Mouse (Mus musculus) gastrocnemius, adult 2 months (tissue): ENCODE measurements around the gene 1700024P04Rik. TPM values are rescaled to one million over a fixed set of nuclear protein-coding genes. Genes with fewer than 3 reads are reported as not detected.

ENCODE experiments used
- DNase-seq: peaks from one replicate; pipeline ENCODE4 v3.0.0; 2022
- H3K27ac ChIP-seq: fragments of 200-600 bp; 2 replicates; pipeline ENCODE4 v1.8.1; 2022; ENCODE audit warnings: mild to moderate bottlenecking
- H3K4me3 ChIP-seq: fragments of 200-600 bp; 2 replicates; pipeline ENCODE4 v1.8.1; 2022; ENCODE audit warnings: mild to moderate bottlenecking, moderate library complexity
- CTCF ChIP-seq: fragments of 200-600 bp; IDR thresholded peaks from 2 replicates; pipeline ENCODE4 v1.8.1; 2022; ENCODE audit warnings: antibody characterized with exemption, mild to moderate bottlenecking, moderate library complexity
- intact Hi-C: fragments of 180-260 bp; cut with DNase I; formaldehyde crosslinking; loops from one replicate; pipeline ENCODE4 v1.15.1; 2025
- total RNA-seq, 2 experiments: library from RNA; stranded (reverse); gene quantifications; 2 replicates each; pipeline ENCODE4 v1.2.3; 2021

1700024P04Rik gene
- total RNA-seq, 2 experiments from 2014 or later, result not detected

DNA sequence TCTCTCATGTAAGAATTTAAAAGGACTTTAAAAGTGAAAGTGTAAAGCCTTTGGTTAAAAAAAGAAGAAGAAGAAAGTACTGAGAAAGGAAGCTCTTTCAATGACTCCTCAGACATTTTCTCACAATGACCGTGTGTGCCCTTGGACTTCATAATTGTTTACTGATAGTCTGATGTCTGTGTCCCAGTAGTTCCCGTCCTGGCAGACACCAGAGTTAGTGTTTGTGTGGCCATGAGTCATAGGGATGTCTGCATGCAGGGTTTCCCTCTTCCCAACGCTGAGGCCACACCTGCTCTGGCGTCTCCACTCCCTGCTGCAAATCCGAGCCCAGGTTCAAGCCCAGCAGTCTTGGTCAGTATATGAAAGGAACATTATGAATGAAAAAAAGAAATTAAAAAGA, 29.1 kb downstream of the 1700024P04Rik start:
- intact Hi-C loops, result no loop called here
- peak overlapping the region; percentile 43 for H3K27ac ChIP-seq
- H3K4me3 ChIP-seq, result no peak overlapping the region
- peak; percentile 43 for DNase-seq
- TF ChIP-seq CTCF, result no peak

GRCm38 (mm10) chr13:98953830-98954229, 30.5 kb downstream of the 1700024P04Rik start:
- no peak for TF ChIP-seq CTCF
- peak; percentile 38 for DNase-seq
- H3K4me3 ChIP-seq, result no peak overlapping the region
- H3K27ac ChIP-seq, result no peak overlapping the region; the same call in 1 of the 2 replicates
- intact Hi-C loops, result no loop called here

DNA sequence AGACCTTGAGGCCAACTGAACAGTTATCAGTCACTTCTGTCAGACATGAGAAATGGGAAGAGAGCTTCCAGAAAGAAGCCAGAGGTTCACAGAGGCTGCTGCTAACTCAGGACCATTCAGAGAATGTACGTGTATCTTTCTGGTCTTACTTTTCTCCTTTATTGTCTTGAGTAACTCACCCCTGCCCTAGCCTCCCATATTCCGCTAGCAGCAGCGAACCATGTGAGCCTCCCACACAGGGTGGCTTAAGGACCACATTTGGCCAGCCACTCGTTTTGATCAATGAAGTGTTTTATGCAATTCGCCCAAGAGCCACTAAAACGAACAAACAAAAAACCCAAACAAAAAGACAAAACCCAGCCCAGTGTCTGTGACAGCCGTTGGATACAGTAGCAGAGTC, 32.4 kb downstream of the 1700024P04Rik start:
- intact Hi-C loops, result no loop called here
- DNase-seq, result no peak
- no peak overlapping the region for H3K4me3 ChIP-seq
- no peak overlapping the region for H3K27ac ChIP-seq
- TF ChIP-seq CTCF, result no peak

- no peak overlapping the region for H3K27ac ChIP-seq
- intact Hi-C loops, result no loop called here
- no peak for TF ChIP-seq CTCF
- no peak overlapping the region for H3K4me3 ChIP-seq
- no peak for DNase-seq
Measured at GRCm38 (mm10) chr13:98948146-98948545, 36.2 kb downstream of the 1700024P04Rik start.

DNA sequence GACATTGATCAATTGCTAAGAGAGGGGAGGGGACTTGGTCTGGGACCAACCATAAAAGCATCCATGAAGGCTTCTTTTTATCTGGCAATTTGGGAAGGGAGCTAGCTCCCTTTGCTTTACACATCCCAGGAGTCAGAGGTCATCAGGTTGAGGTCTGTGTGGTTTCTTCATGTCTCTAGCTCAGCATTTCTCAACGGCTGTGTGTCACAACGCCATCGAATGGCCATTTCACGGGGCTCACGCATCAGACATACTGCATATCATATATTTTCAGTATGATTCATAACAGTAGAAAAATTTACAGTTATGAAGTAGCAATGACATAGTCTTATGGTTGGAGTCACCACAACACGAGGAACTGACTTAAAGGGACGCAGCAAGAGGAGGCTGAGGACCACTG, 37.9 kb downstream of the 1700024P04Rik start:
- intact Hi-C loops, result no loop called here
- DNase-seq, result no peak
- Histone ChIP-seq H3K4me3 (no peak overlapping the region), H3K27ac (no peak overlapping the region)
- TF ChIP-seq CTCF, result no peak

DNA sequence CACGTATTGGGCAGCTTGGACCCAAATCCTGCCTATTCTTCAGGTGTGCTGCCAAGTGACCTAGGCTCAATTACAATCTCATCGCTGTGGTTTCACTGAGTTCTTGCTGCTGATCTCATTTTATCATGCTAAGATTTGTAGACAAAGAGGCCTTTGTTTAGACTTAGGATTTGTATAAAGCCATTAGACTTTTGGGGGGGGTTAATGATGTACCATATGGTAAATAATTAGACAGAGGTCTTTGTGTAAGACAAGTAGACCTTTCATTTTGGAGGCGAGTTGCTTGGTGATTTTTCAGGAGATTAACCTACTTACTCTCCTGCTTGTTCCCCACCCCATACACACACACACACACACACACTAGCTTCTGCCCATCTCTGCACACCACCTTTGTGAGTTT, 38.5 kb downstream of the 1700024P04Rik start:
- TF ChIP-seq CTCF, result no peak
- no peak overlapping the region for H3K4me3 ChIP-seq
- no peak for DNase-seq
- no peak overlapping the region for H3K27ac ChIP-seq
- intact Hi-C loops, result no loop called here

DNA sequence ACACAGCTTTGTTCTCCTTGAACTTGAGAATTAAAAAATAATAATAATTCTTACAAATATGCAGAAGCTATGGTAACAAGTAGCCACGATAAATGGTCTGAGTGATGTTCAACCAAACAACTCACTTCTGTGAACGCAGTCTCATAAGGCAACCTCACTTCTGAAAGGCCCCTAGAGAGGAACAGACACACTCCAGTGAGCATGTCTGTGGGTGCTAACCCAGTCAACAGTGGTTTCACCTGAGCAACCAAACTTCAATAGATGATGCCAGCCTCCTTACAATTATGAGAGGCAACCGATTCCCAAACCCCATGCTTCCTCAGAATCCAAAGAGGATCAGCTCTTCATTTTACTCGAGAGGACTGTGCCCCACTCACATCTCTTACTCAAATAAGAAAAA, 39.0 kb downstream of the 1700024P04Rik start:
- no peak overlapping the region for H3K4me3 ChIP-seq
- no peak for DNase-seq
- no peak for TF ChIP-seq CTCF
- peak overlapping the region; percentile 70; the same call in 1 of the 2 replicates for H3K27ac ChIP-seq
- intact Hi-C loops, result no loop called here

DNA sequence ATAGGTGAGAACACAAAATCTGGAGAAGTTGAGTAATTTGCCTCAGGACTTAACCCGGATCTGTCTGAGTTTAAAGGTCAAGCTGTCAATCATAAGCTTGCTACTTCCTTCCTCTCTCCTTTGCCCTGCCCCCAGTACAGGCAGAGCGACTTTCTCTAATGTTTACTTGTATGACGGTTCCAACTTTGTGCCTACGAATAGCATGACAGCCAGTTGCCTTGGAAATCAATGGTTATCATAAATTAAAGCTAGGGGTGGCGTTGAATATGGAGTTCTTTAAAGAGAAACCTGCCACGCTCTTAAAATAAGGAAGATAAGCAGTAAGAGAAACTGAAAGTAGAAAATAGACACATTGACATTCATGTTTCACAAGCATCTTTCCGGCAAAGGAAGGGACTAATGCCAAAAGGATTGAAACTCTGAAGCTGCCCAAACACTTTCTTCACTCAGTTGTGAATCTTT, 39.7 kb downstream of the 1700024P04Rik start:
- no peak for TF ChIP-seq CTCF
- Histone ChIP-seq H3K27ac (peak overlapping the region; percentile 70), H3K4me3 (peak overlapping the region; percentile 59)
- no peak for DNase-seq
- intact Hi-C loops, result loop anchor here (5.0 kb wide), 1 partner anchor 108 kb away; no protein-coding TSS in a partner anchor

- no peak for TF ChIP-seq CTCF
- no peak overlapping the region for H3K4me3 ChIP-seq
- no peak overlapping the region for H3K27ac ChIP-seq
- DNase-seq, result no peak
- intact Hi-C loops, result loop anchor here (5.0 kb wide), 1 partner anchor 110 kb away; no protein-coding TSS in a partner anchor
Measured at GRCm38 (mm10) chr13:98942360-98942759, 42.0 kb downstream of the 1700024P04Rik start.

- Histone ChIP-seq H3K4me3 (no peak overlapping the region), H3K27ac (no peak overlapping the region)
- DNase-seq, result no peak
- TF ChIP-seq CTCF, result no peak
- intact Hi-C loops, result loop anchor here (5.0 kb wide), 1 partner anchor 110 kb away; no protein-coding TSS in a partner anchor
Measured at GRCm38 (mm10) chr13:98941829-98942343, 42.5 kb downstream of the 1700024P04Rik start.

DNA sequence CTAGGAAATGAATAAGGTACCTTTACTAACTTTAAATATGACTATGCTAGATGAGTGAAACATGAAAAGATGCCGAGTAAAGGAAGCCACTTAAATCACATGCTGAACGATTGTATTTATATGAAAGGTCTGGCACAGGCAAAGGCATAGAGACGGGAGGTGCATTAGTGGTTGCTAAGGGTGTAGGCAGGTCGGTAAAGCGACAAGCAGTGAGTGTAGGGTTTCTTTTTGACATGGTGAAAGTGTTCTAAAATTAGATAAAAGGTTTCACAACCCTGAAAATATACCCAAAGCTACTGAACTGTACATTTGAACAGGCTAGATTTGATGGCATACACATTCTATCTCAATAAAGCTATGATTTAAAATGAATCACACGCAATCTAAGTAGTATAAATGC, 47.3 kb downstream of the 1700024P04Rik start:
- Histone ChIP-seq H3K27ac (peak overlapping the region; percentile 83), H3K4me3 (no peak overlapping the region)
- no peak for DNase-seq
- intact Hi-C loops, result loop anchor here (5.0 kb wide), 1 partner anchor 140 kb away; no protein-coding TSS in a partner anchor
- TF ChIP-seq CTCF, result no peak

Other genes starting within 250 kb of the 1700024P04Rik start
- 10 to 100 TPM; 21.2 to 26.9 TPM for gene Fcho2, start 169.1 kb downstream of the 1700024P04Rik start, total RNA-seq
- 10 to 100 TPM; 32.2 to 39.3 TPM for gene Tnpo1, start 58.2 kb downstream of the 1700024P04Rik start, total RNA-seq
- gene Zfp366, start 200.3 kb upstream of the 1700024P04Rik start, total RNA-seq, result 1 to 10 TPM; 3.1 to 7.8 TPM